Mouse (Mus musculus) testis, postnatal 10 days (tissue): ENCODE measurements around the gene 1810049J17Rik.
"Not testable (repeated sequence)": the region's sequence is repeated elsewhere in the genome, so short reads cannot be mapped to it uniquely, and the experiment has no call there.

Experiments used
- DNase-seq: peaks from one replicate; pipeline ENCODE4 v3.0.0; 2021; ENCODE audit warnings: low spot score

The 1810049J17Rik gene

GRCm38 (mm10) chr15:12321788-12322621 is at the start of gene 1810049J17Rik:
Gene 1810049J17Rik (minus strand): TSS chr15:12321899.
- peak; percentile 67 for DNase-seq

GRCm38 (mm10) chr15:12371183-12371582 is 49.5 kb upstream of the 1810049J17Rik start:
- peak; percentile 80 for DNase-seq

GRCm38 (mm10) chr15:12370096-12370495 is 48.4 kb upstream of the 1810049J17Rik start:
- no peak for DNase-seq

- DNase-seq: no peak
Observed at GRCm38 (mm10) chr15:12368850-12369249, 47.2 kb upstream of the 1810049J17Rik start.

- DNase-seq: no peak
Observed at GRCm38 (mm10) chr15:12368357-12368756, 46.7 kb upstream of the 1810049J17Rik start.

GRCm38 (mm10) chr15:12367306-12368080 is 45.8 kb upstream of the 1810049J17Rik start:
- DNase-seq: peak; percentile 52

- not testable (repeated sequence) for DNase-seq
Observed at GRCm38 (mm10) chr15:12366580-12367305, 45.0 kb upstream of the 1810049J17Rik start.

- no peak for DNase-seq
Observed at GRCm38 (mm10) chr15:12366072-12366469, 44.4 kb upstream of the 1810049J17Rik start.

- no peak for DNase-seq
Observed at GRCm38 (mm10) chr15:12365416-12366071, 43.8 kb upstream of the 1810049J17Rik start.

- DNase-seq: no peak
Observed at GRCm38 (mm10) chr15:12364096-12364495, 42.4 kb upstream of the 1810049J17Rik start.

- DNase-seq: no peak
Observed at GRCm38 (mm10) chr15:12362701-12363040, 41.0 kb upstream of the 1810049J17Rik start.

- DNase-seq: no peak
Observed at GRCm38 (mm10) chr15:12362001-12362700, 40.5 kb upstream of the 1810049J17Rik start.

- DNase-seq: no peak
Observed at GRCm38 (mm10) chr15:12360519-12361212, 39.0 kb upstream of the 1810049J17Rik start.

GRCm38 (mm10) chr15:12358384-12358783 is 36.7 kb upstream of the 1810049J17Rik start:
- DNase-seq: no peak

GRCm38 (mm10) chr15:12357459-12357858 is 35.8 kb upstream of the 1810049J17Rik start:
- no peak for DNase-seq

GRCm38 (mm10) chr15:12355907-12356306 is 34.2 kb upstream of the 1810049J17Rik start:
- DNase-seq: no peak

GRCm38 (mm10) chr15:12355261-12355660 is 33.6 kb upstream of the 1810049J17Rik start:
- DNase-seq: no peak

GRCm38 (mm10) chr15:12354281-12354810 is 32.6 kb upstream of the 1810049J17Rik start:
- DNase-seq: no peak

GRCm38 (mm10) chr15:12351470-12351869 is 29.8 kb upstream of the 1810049J17Rik start:
- DNase-seq: no peak

- DNase-seq: no peak
Observed at GRCm38 (mm10) chr15:12349840-12350239, 28.1 kb upstream of the 1810049J17Rik start.
